Mouse (Mus musculus) heart, embryonic 12.5 days (tissue): ENCODE measurements at regions not wholly inside any gene's neighbourhood (a gene's known extent, or its start where the extent isn't known, plus 50 kb on each side); places are given as distances from the start of the nearest gene placed in this dataset.
A peak's percentile ranks its signal among the peaks of the same experiment; 100 is the strongest.

ENCODE experiments used
- ATAC-seq: fragments of 200-750 bp; cut with Nextera tagmentation; 2 replicates; pipeline ENCODE4 v1.8.0; 2017; ENCODE audit warnings: moderate TSS enrichment, moderate library complexity; ENCODE audit not compliant: insufficient number of reproducible peaks, low FRiP score
- H3K27ac ChIP-seq: fragments of 300-500 bp; sonication (generic); 2 replicates; pipeline ENCODE4 v1.5.1; 2016; ENCODE audit warnings: mild to moderate bottlenecking, moderate library complexity; ENCODE audit not compliant: poor library complexity, severe bottlenecking
- H3K27me3 ChIP-seq: fragments of 300-500 bp; sonication (generic); replicated peaks from 2 replicates; pipeline ENCODE4 v1.6.1; 2016; ENCODE audit warnings: mild to moderate bottlenecking, moderate library complexity
- H3K36me3 ChIP-seq: fragments of 300-500 bp; sonication (generic); 2 replicates; pipeline ENCODE4 v1.6.1; 2016; ENCODE audit warnings: mild to moderate bottlenecking, moderate library complexity
- H3K4me1 ChIP-seq: fragments of 300-500 bp; sonication (generic); replicated peaks from 2 replicates; pipeline ENCODE4 v1.6.1; 2016; ENCODE audit warnings: mild to moderate bottlenecking
- H3K4me2 ChIP-seq: fragments of 300-500 bp; sonication (generic); 2 replicates; pipeline ENCODE4 v1.6.1; 2016; ENCODE audit warnings: mild to moderate bottlenecking, moderate library complexity
- H3K4me3 ChIP-seq: fragments of 300-500 bp; sonication (generic); 2 replicates; pipeline ENCODE4 v1.5.1; 2016; ENCODE audit warnings: mild to moderate bottlenecking
- H3K9ac ChIP-seq: fragments of 300-500 bp; sonication (generic); 2 replicates; pipeline ENCODE4 v1.6.1; 2016; ENCODE audit warnings: mild to moderate bottlenecking, moderate library complexity
- H3K9me3 ChIP-seq: fragments of 300-500 bp; sonication (generic); replicated peaks from 2 replicates; pipeline ENCODE4 v1.6.1; 2016; ENCODE audit warnings: mild to moderate bottlenecking, moderate library complexity
- WGBS: fragments of 180-500 bp; shearing (Covaris S2); methylation state at CpG from one replicate; pipeline ENCODE4 v1.1.7; 2016; 5-methylcytosine and 5-hydroxymethylcytosine counted together

DNA sequence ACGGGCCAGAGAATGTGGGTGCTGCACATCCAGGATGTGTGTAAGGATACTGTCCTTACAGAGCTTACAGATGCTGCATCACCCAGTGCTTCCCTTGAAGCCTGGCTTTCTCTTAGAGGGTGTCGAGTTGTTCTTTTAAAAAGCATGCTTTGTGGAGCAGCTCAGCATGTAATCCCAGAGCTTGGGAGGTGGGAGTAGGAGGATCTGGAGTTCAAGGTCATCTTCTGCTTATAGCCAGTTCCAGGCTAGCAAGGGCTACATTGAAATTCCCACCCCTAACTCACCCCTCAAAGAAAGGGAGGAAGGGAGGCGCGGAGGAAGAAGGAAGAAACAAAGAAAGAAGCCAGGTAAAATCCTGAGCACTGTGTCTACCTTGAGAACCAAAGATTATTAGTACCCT, 76.0 kb upstream of the Gadd45a start:
- H3K4me3 ChIP-seq = peak overlapping the region; percentile 37
- H3K4me1 ChIP-seq = peaks cover 9% of the 10 kb centered on the region; the same call in 1 of the 2 replicates
- ATAC-seq = no peak
- no peaks in the 10 kb centered on the region for H3K9me3 ChIP-seq
- WGBS = 52% methylated on average over 4 of the region's 4 CpGs
- H3K27ac ChIP-seq = no peak overlapping the region
- H3K4me2 ChIP-seq = peak overlapping the region; percentile 71
- no peak overlapping the region for H3K9ac ChIP-seq
- peaks cover 42% of the 10 kb centered on the region for H3K27me3 ChIP-seq
- no peaks in the 10 kb centered on the region for H3K36me3 ChIP-seq

DNA sequence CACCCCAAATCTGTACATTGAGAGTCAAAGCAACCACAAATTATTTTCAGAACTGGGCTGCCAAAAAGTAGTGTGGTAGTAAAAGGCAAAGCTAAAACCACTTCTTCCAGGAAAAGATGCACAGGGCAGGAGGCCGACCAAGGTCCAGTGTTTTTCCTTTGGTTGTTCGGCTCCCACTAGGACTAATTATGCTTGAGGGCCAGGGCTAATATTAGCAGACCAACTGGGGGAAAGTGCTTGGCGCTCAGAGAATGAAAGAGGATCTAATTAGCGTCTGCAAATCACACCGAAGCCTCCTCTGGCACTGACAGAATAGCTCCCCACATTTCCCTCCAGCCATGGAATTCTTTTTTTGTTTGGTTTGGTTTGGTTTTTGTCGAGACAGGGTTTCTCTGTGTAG, 75.1 kb upstream of the Gadd45a start:
- WGBS = 66% methylated on average over 6 of the region's 6 CpGs
- Histone ChIP-seq H3K27ac (no peak overlapping the region), H3K27me3 (peaks cover 41% of the 10 kb centered on the region)

DNA sequence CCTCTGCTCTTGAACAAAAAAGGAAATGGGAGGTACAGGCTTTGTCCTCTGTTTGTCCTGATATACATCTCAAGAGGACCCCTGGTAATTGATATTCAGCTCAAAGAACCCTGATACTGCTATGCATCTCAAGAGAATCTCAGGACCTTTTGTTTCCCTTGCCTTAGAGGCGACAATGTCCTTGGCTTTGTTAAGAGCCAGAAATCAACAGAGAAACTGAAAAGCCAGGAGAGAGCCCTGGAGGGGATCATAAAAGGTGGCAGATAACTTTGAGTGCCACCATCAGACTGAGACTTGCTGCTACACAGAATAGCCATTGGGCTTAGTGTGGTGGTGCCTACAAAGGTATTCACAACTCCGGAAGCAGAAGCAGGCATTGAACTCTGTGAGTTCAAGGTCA, 74.3 kb upstream of the Gadd45a start:
- Histone ChIP-seq H3K4me2 (no peak overlapping the region), H3K9ac (no peak overlapping the region), H3K27me3 (peaks cover 35% of the 10 kb centered on the region), H3K4me1 (peaks cover 9% of the 10 kb centered on the region; the same call in 1 of the 2 replicates), H3K4me3 (no peak overlapping the region), H3K27ac (no peak overlapping the region), H3K9me3 (no peaks in the 10 kb centered on the region), H3K36me3 (no peaks in the 10 kb centered on the region)
- no peak for ATAC-seq
- WGBS = 67% methylated on average over 2 of the region's 2 CpGs

More for the DNA sequence above, 75.1 kb upstream of the Gadd45a start:
- Histone ChIP-seq H3K9ac (no peak overlapping the region), H3K4me1 (peaks cover 9% of the 10 kb centered on the region; the same call in 1 of the 2 replicates), H3K9me3 (no peaks in the 10 kb centered on the region), H3K4me2 (no peak overlapping the region), H3K36me3 (no peaks in the 10 kb centered on the region), H3K4me3 (no peak overlapping the region)
- ATAC-seq = no peak

DNA sequence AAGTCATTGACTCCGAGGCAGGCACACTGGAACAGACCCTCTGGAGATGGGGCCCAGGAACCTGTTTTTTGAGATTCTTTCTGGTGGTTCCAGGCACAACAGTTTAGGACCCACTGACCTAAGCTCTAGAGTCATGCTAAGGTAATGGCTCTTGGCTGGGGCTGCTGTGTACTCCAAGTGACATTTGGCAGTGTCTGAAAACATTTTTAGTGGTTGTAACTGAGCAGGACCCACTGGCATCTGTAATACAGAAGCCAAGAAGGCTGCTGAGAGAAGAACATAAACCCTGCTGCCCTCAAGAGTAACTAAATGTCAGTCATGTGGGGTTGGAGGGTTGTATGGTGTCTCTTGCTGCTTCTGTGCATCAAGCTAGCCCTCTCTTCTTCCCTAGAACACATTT, 73.1 kb upstream of the Gadd45a start:
- WGBS = 53% methylated on average over 1 of the region's 1 CpGs
- H3K27ac ChIP-seq = no peak overlapping the region
- no peak overlapping the region for H3K9ac ChIP-seq
- no peak for ATAC-seq
- peaks cover 32% of the 10 kb centered on the region for H3K27me3 ChIP-seq
- H3K4me1 ChIP-seq = peaks cover 9% of the 10 kb centered on the region; the same call in 1 of the 2 replicates
- H3K36me3 ChIP-seq = no peaks in the 10 kb centered on the region
- no peak overlapping the region for H3K4me2 ChIP-seq
- no peak overlapping the region for H3K4me3 ChIP-seq
- no peaks in the 10 kb centered on the region for H3K9me3 ChIP-seq

DNA sequence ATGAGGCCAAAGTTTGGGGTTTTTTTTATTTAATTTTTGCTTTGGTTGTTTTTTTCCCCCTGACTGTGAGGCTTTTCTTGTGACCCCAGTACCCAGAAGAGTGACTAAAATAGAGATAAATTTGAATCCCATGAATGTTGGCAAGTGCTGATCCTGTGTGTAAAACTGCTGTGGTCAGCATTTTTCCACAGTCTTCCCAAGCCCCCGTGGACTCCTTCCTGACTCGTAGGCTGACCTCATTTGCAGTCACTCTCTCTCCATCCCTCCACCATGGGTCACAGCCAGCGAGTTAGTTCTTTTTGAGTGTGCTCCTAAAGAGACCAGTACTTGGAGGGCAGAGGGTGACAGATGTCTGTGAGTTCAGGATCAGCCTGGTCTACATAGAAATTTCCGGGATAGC, 72.5 kb upstream of the Gadd45a start:
- H3K4me1 ChIP-seq = peaks cover 9% of the 10 kb centered on the region; the same call in 1 of the 2 replicates
- H3K4me2 ChIP-seq = no peak overlapping the region
- H3K4me3 ChIP-seq = no peak overlapping the region
- no peaks in the 10 kb centered on the region for H3K36me3 ChIP-seq
- no peak for ATAC-seq
- H3K9ac ChIP-seq = no peak overlapping the region
- H3K27ac ChIP-seq = no peak overlapping the region
- WGBS = 53% methylated on average over 4 of the region's 4 CpGs
- H3K9me3 ChIP-seq = no peaks in the 10 kb centered on the region
- peaks cover 32% of the 10 kb centered on the region for H3K27me3 ChIP-seq

DNA sequence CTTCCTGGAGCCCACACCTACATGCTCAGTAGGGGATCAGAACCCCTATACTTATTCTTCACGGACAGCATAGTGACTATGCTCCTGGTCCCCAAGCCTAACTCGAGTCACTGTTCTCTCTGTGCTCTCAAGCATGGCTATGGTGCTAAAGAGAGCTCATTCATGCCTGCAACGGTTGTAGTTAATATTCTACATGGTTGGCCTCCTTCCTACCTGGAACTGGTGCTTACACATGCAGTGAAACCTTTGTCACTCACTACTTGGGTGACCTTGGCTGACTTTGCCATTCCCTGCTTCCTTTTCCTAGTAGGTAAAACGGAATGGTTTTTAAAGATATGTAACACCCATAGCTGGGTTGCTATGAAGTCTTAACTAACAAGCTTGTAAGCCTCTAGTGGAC, 70.3 kb upstream of the Gadd45a start:
- Histone ChIP-seq H3K4me3 (no peak overlapping the region), H3K27me3 (peaks cover 21% of the 10 kb centered on the region), H3K9me3 (no peaks in the 10 kb centered on the region), H3K4me1 (no peaks in the 10 kb centered on the region; the same call in 1 of the 2 replicates), H3K4me2 (no peak overlapping the region), H3K9ac (no peak overlapping the region), H3K27ac (no peak overlapping the region), H3K36me3 (no peaks in the 10 kb centered on the region)
- WGBS = 82% methylated on average over 4 of the region's 4 CpGs
- ATAC-seq = no peak

DNA sequence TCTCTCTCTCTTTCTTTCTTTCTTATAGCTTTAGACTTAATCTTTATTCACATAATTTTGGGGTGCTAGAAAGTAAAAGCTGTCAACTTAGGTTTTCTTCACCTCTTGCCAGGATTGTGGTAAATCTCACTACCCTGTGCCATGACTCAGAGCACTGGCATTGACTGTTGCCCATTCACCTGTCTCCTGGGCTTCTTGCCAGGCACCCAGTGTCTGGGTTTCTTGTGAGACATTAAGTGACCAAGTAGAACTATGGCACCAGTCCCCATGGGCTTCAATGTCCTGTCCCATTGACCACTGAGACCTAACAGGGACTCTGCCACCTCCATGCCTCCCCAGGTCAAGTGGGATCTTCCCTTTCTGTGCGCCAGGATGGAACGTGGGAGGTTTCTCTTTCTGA, 69.2 kb upstream of the Gadd45a start:
- Histone ChIP-seq H3K27me3 (peaks cover 13% of the 10 kb centered on the region; the same call in 1 of the 2 replicates), H3K4me2 (no peak overlapping the region), H3K4me1 (peaks cover 4% of the 10 kb centered on the region), H3K9ac (no peak overlapping the region), H3K27ac (no peak overlapping the region), H3K9me3 (no peaks in the 10 kb centered on the region), H3K36me3 (no peaks in the 10 kb centered on the region), H3K4me3 (no peak overlapping the region)
- no peak for ATAC-seq
- whole genome bisulfite sequencing = 83% methylated on average over 2 of the region's 2 CpGs

DNA sequence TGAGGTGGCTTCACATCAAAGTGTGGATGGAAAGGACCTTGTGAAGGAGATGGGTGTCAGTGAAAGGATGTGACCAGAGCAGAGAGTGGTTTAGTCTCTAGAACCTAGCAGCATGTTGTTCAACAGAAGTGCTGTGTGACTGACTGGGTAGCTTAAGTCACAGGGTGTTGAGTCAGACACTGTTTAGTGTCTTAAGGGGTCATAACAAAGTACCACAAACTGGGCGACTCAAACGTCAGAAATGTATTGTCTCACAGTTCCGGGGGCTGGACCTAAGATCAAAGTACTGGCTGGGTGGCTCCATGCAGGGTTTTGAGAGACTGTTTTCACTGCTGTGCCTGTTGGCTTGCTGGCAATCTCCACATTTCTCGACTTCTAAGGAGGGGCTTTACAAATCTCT, 68.1 kb upstream of the Gadd45a start:
- H3K4me1 ChIP-seq = peaks cover 4% of the 10 kb centered on the region

DNA sequence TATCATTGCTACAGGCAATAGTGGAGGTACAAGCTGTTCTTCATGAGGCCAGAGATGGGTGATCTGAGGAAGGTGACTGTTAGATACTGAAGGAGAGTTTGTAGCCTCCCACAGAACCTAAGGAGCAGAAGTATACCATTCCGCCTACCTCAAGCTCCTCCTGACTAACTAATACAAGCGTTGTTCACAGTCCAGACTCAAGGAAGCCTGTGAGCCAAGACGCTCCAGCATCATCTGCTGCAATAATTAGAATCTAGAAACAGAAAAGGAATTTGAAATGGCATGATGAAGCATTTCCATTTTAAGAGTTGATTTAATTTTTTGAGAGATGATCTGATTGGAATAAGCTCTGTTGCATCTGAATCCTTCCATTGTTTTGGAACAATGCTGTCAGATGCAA, 66.9 kb upstream of the Gadd45a start:
- Histone ChIP-seq H3K4me3 (no peak overlapping the region), H3K27me3 (0 out of 2 replicates have a peak, but pooled peaks cover 7% of the 10 kb centered on the region), H3K27ac (no peak overlapping the region), H3K4me1 (peaks cover 4% of the 10 kb centered on the region), H3K36me3 (no peaks in the 10 kb centered on the region), H3K4me2 (no peak overlapping the region), H3K9me3 (no peaks in the 10 kb centered on the region), H3K9ac (no peak overlapping the region)
- whole genome bisulfite sequencing = 79% methylated on average over 3 of the region's 3 CpGs
- no peak for ATAC-seq

More for the DNA sequence above, 68.1 kb upstream of the Gadd45a start:
- Histone ChIP-seq H3K27ac (no peak overlapping the region), H3K9ac (no peak overlapping the region), H3K4me3 (no peak overlapping the region), H3K4me2 (no peak overlapping the region), H3K9me3 (no peaks in the 10 kb centered on the region), H3K36me3 (no peaks in the 10 kb centered on the region), H3K27me3 (0 out of 2 replicates have a peak, but pooled peaks cover 7% of the 10 kb centered on the region)
- ATAC-seq = no peak
- 6% methylated on average over 4 of the region's 4 CpGs for WGBS

DNA sequence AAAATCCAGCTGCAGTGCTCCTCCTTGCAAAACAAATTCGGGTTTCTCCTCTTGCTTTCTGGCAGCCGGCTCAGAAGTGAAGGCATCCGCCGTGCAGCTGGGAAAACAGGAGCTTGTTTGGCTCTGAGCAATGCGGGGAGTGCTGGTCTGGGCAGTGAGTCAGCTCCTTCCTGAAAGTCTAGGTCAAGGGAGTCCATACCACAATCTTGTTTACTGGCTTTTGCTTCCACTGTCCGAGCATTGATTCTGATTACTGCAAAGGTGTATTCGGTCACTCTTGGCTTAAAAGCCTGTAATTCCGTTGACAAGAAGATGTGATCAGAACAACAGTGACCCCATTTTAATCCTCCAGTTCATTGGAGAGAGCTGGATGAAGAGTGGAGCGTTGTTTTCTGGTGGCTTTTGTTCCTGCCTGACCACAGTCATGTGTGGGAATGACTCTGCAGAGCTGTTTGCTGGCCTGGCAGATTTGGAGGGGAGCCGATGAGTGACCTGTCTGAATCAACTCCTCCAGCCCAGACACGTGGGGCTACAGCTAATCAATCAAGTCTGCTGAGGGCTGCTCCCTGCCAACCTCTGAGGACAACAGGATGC, 65.4 kb upstream of the Gadd45a start:
- whole genome bisulfite sequencing = 37% methylated on average over 11 of the region's 11 CpGs
- Histone ChIP-seq H3K9me3 (no peaks in the 10 kb centered on the region), H3K4me2 (no peak overlapping the region), H3K27ac (no peak overlapping the region), H3K4me1 (peaks cover 4% of the 10 kb centered on the region), H3K9ac (no peak overlapping the region), H3K27me3 (0 out of 2 replicates have a peak, but pooled peaks cover 7% of the 10 kb centered on the region), H3K4me3 (no peak overlapping the region), H3K36me3 (no peaks in the 10 kb centered on the region)
- ATAC-seq = no peak

DNA sequence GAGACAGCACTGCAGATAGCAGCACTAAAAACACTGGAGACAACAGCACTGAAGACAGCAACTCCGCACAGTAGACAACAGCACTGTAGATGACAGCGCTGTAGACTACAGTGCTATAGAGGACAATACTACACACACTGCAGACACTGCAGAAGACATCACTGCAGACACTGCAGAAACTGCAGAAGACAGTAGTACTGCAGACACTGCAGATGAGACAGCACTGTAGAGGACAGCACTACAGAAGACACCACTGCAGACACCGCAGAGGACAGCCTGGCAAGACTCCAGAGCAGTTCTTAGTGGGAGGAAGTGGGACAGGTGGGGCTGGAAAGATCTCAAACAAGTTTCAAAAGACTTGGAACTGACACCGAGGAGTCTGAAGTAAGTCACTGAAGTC, 64.8 kb upstream of the Gadd45a start:
- Histone ChIP-seq H3K9me3 (no peaks in the 10 kb centered on the region), H3K27me3 (0 out of 2 replicates have a peak, but pooled peaks cover 7% of the 10 kb centered on the region), H3K4me1 (peaks cover 4% of the 10 kb centered on the region), H3K4me2 (no peak overlapping the region), H3K9ac (no peak overlapping the region), H3K4me3 (no peak overlapping the region), H3K27ac (no peak overlapping the region), H3K36me3 (no peaks in the 10 kb centered on the region)
- WGBS = 73% methylated on average over 4 of the region's 4 CpGs
- ATAC-seq = peak; percentile 63; the same call in 1 of the 2 replicates

DNA sequence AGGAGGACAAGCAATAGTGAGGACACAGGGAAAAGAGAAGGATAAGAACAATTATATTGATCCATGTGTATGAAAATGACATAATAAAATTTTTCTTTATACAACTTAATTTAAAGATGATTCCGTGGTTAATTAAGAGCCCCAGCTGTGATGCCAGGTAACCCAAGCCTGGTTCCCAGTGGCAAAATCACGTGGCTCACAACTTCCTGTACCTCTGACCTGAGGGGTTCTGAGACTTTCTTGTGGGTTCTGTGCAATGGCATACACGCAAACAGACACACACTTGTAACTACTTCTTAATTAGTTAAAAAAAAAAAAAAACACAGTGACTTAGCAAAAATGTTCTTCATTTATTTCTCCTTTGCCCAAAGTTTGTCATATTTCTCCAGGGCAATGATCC, 57.2 kb upstream of the Gadd45a start:
- 80% methylated on average over 3 of the region's 3 CpGs for WGBS
- no peak overlapping the region for H3K9ac ChIP-seq
- H3K36me3 ChIP-seq = no peaks in the 10 kb centered on the region
- no peaks in the 10 kb centered on the region for H3K4me1 ChIP-seq
- H3K27me3 ChIP-seq = no peaks in the 10 kb centered on the region
- no peak overlapping the region for H3K27ac ChIP-seq
- H3K4me3 ChIP-seq = no peak overlapping the region
- ATAC-seq = no peak
- no peaks in the 10 kb centered on the region for H3K9me3 ChIP-seq
- H3K4me2 ChIP-seq = no peak overlapping the region
